Mouse (Mus musculus): ENCODE data around the gene Olfr1349.

GRCm38 (mm10) chr7:6522850-6523249 lies at the start of gene Olfr1349:
- no peak for TF ChIP-seq CTCF (conservative IDR thresholded peaks at IDR 0.05; ENCODE audit: insufficient read depth, insufficient read length, low read depth, low read length)
- TF ChIP-seq POLR2A (IDR thresholded peaks at IDR 0.05; ENCODE audit: low read depth, low read length): no peak

Data from kidney, adult 2 months (tissue).